Mouse (Mus musculus) stomach, embryonic 16.5 days (tissue): ENCODE measurements around the gene Tob2. TPM values are rescaled to one million over a fixed set of nuclear protein-coding genes. Genes with fewer than 3 reads are reported as not detected.

Source experiments
- ATAC-seq: fragments of 200-750 bp; cut with Nextera tagmentation; 2 replicates; pipeline ENCODE4 v1.8.0; 2017; ENCODE audit warnings: moderate number of reproducible peaks, moderate TSS enrichment; ENCODE audit not compliant: insufficient read depth, low FRiP score
- H3K27ac ChIP-seq: fragments of 300-500 bp; sonication (generic); 2 replicates; pipeline ENCODE4 v1.5.1; 2014; ENCODE audit warnings: low read length
- H3K27me3 ChIP-seq: fragments of 300-500 bp; sonication (generic); 2 replicates; pipeline ENCODE4 v1.6.1; 2014; ENCODE audit warnings: low read length, control low read depth, mixed read lengths; ENCODE audit not compliant: control insufficient read depth, insufficient read depth
- H3K36me3 ChIP-seq: fragments of 300-500 bp; sonication (generic); 2 replicates; pipeline ENCODE4 v1.6.1; 2014; ENCODE audit warnings: low read length; ENCODE audit not compliant: control insufficient read depth, insufficient read depth
- H3K4me1 ChIP-seq: fragments of 300-500 bp; sonication (generic); 2 replicates; pipeline ENCODE4 v1.6.1; 2014; ENCODE audit warnings: low read length, control low read depth, mixed read lengths; ENCODE audit not compliant: control insufficient read depth, insufficient read depth
- H3K4me2 ChIP-seq: fragments of 300-500 bp; sonication (generic); 2 replicates; pipeline ENCODE4 v1.6.1; 2014; ENCODE audit warnings: low read depth, low read length, mixed read lengths
- H3K4me3 ChIP-seq: fragments of 300-500 bp; sonication (generic); replicated peaks from 2 replicates; pipeline ENCODE4 v1.5.1; 2014; ENCODE audit warnings: mild to moderate bottlenecking, low read length
- H3K9ac ChIP-seq: fragments of 300-500 bp; sonication (generic); 2 replicates; pipeline ENCODE4 v1.6.1; 2014; ENCODE audit warnings: low read length
- H3K9me3 ChIP-seq: fragments of 300-500 bp; sonication (generic); replicated peaks from 2 replicates; pipeline ENCODE4 v1.6.1; 2016; ENCODE audit warnings: low read length, control low read depth; ENCODE audit not compliant: control insufficient read depth
- WGBS: fragments of 180-500 bp; shearing (Covaris S2); extraction: QIAGEN DNeasy Blood & Tissue Kit; methylation state at CpG from one replicate; pipeline ENCODE4 v1.1.7; 2014; 5-methylcytosine and 5-hydroxymethylcytosine counted together
- polyA plus RNA-seq: library from polyadenylated mRNA; unstranded; fragments of >200 nt; fragmentation: Nextera tagmentation; extraction: Ambion mirVana; gene quantifications from 2 replicates; pipeline ENCODE4 v1.2.1, GENCODE M21; 2015

Gene Tob2
- polyA plus RNA-seq, 1 experiment from 2014 or later, result 30.0 TPM

GRCm38 (mm10) chr15:81891140-81891802 is 32.7 kb upstream of the Tob2 start:
- Histone ChIP-seq H3K9me3 (no peaks in the 10 kb centered on the region), H3K9ac (no peak overlapping the region), H3K4me3 (no peak overlapping the region), H3K27me3 (no peaks in the 10 kb centered on the region), H3K4me1 (no peaks in the 10 kb centered on the region), H3K27ac (no peak overlapping the region), H3K36me3 (peaks cover 22% of the 10 kb centered on the region), H3K4me2 (no peak overlapping the region)
- WGBS, result 80% methylated on average over 7 of the region's 7 CpGs
- ATAC-seq, result no peak

GRCm38 (mm10) chr15:81889175-81889574 is 30.6 kb upstream of the Tob2 start:
- H3K36me3 ChIP-seq, result peaks cover 16% of the 10 kb centered on the region; the same call in 1 of the 2 replicates
- H3K27me3 ChIP-seq, result no peaks in the 10 kb centered on the region
- no peak for ATAC-seq
- WGBS, result 93% methylated on average over 7 of the region's 7 CpGs
- H3K9ac ChIP-seq, result no peak overlapping the region
- H3K4me3 ChIP-seq, result no peak overlapping the region
- H3K27ac ChIP-seq, result no peak overlapping the region
- H3K4me1 ChIP-seq, result no peaks in the 10 kb centered on the region
- no peak overlapping the region for H3K4me2 ChIP-seq
- no peaks in the 10 kb centered on the region for H3K9me3 ChIP-seq

- no peak overlapping the region for H3K27ac ChIP-seq
- H3K36me3 ChIP-seq, result peaks cover 13% of the 10 kb centered on the region; the same call in 1 of the 2 replicates
- H3K9ac ChIP-seq, result no peak overlapping the region
- no peaks in the 10 kb centered on the region for H3K4me1 ChIP-seq
- no peak overlapping the region for H3K4me3 ChIP-seq
- no peak for ATAC-seq
- no peaks in the 10 kb centered on the region for H3K9me3 ChIP-seq
- H3K4me2 ChIP-seq, result no peak overlapping the region
- WGBS, result 89% methylated on average over 6 of the region's 6 CpGs
- no peaks in the 10 kb centered on the region for H3K27me3 ChIP-seq
Measured at GRCm38 (mm10) chr15:81886795-81887550, 28.4 kb upstream of the Tob2 start.

- no peak overlapping the region for H3K27ac ChIP-seq
- no peaks in the 10 kb centered on the region for H3K27me3 ChIP-seq
- 89% methylated on average over 3 of the region's 3 CpGs for WGBS
- no peak for ATAC-seq
- no peak overlapping the region for H3K4me3 ChIP-seq
- no peak overlapping the region for H3K4me2 ChIP-seq
- no peaks in the 10 kb centered on the region for H3K9me3 ChIP-seq
- no peaks in the 10 kb centered on the region for H3K4me1 ChIP-seq
- H3K9ac ChIP-seq, result no peak overlapping the region
- peaks cover 8% of the 10 kb centered on the region; the same call in 1 of the 2 replicates for H3K36me3 ChIP-seq
Measured at GRCm38 (mm10) chr15:81885418-81885934, 26.9 kb upstream of the Tob2 start.

- Histone ChIP-seq H3K9me3 (no peaks in the 10 kb centered on the region), H3K4me1 (no peaks in the 10 kb centered on the region), H3K4me3 (no peak overlapping the region), H3K27me3 (no peaks in the 10 kb centered on the region), H3K27ac (no peak overlapping the region), H3K36me3 (no peaks in the 10 kb centered on the region), H3K4me2 (no peak overlapping the region), H3K9ac (no peak overlapping the region)
- ATAC-seq, result no peak
- 88% methylated on average over 3 of the region's 3 CpGs for WGBS
Measured at GRCm38 (mm10) chr15:81882348-81882747, 23.8 kb upstream of the Tob2 start.

GRCm38 (mm10) chr15:81879531-81880401 is 21.2 kb upstream of the Tob2 start:
- no peaks in the 10 kb centered on the region for H3K4me1 ChIP-seq
- 72% methylated on average over 5 of the region's 5 CpGs for WGBS

GRCm38 (mm10) chr15:81872262-81873136 is 13.9 kb upstream of the Tob2 start, which contains the start of gene Aco2:
Aco2 (plus strand) TSS chr15:81872309.
- H3K9me3 ChIP-seq, result no peaks in the 10 kb centered on the region
- H3K36me3 ChIP-seq, result peaks cover 12% of the 10 kb centered on the region
- H3K9ac ChIP-seq, result peak within 1 kb of the TSS; percentile 72
- WGBS, result under 1% methylated on average over 53 of the region's 53 CpGs
- peaks cover 6% of the 10 kb centered on the region; the same call in 1 of the 2 replicates for H3K4me1 ChIP-seq
- H3K4me2 ChIP-seq, result peak within 1 kb of the TSS; percentile 90
- peak; percentile 91 for ATAC-seq
- no peaks in the 10 kb centered on the region for H3K27me3 ChIP-seq
- H3K4me3 ChIP-seq, result peak within 1 kb of the TSS; percentile 57
- peak within 1 kb of the TSS; percentile 99 for H3K27ac ChIP-seq

More at GRCm38 (mm10) chr15:81879531-81880401, 21.2 kb upstream of the Tob2 start:
- Histone ChIP-seq H3K27me3 (no peaks in the 10 kb centered on the region), H3K4me2 (no peak overlapping the region), H3K27ac (no peak overlapping the region), H3K9me3 (no peaks in the 10 kb centered on the region), H3K4me3 (no peak overlapping the region), H3K9ac (no peak overlapping the region), H3K36me3 (no peaks in the 10 kb centered on the region)
- no peak for ATAC-seq

- H3K27ac ChIP-seq, result peak within 1 kb of the TSS; percentile 99
- peak within 1 kb of the TSS; percentile 57 for H3K4me3 ChIP-seq
- peaks cover 6% of the 10 kb centered on the region; the same call in 1 of the 2 replicates for H3K4me1 ChIP-seq
- H3K9ac ChIP-seq, result peak within 1 kb of the TSS; percentile 72
- no peaks in the 10 kb centered on the region for H3K9me3 ChIP-seq
- H3K36me3 ChIP-seq, result peaks cover 19% of the 10 kb centered on the region
- H3K4me2 ChIP-seq, result peak within 1 kb of the TSS; percentile 90
- peak; percentile 90 for ATAC-seq
- no peaks in the 10 kb centered on the region for H3K27me3 ChIP-seq
- WGBS, result under 1% methylated on average over 30 of the region's 30 CpGs
Measured at GRCm38 (mm10) chr15:81871604-81872261, 13.1 kb upstream of the Tob2 start, which contains the start of gene Phf5a. Phf5a (minus strand) TSS chr15:81871911.
